In the genomic region with DNA sequence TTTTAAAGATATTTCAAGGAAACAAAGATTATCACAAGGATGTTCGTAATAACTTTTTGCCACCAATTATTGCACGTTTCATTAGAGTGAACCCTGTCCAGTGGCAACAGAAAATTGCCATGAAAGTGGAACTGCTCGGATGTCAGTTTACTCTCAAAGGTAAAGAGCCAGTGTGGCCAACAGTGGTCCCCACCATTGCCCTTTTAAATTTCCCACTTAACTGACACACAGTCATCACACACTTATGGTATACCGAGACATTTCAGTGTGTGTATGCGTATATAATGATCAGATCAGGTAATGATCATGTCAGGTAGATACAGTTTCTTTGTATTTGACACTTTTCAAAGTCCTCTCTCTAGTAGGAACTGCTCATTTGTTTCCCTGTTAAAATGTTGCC, we compare ENCODE assay signal across 17 mouse cellular contexts. TPM values are rescaled to one million over a fixed set of nuclear protein-coding genes. Genes with fewer than 3 reads are reported as not detected.
DNase-seq lines count a peak whose midpoint lies in the region; ATAC-seq lines count a peak whose summit lies in the region.
"Had no signal": no experiment of that assay in that cellular context is flagged by ENCODE, and none has a peak within 500 bp of the region (broad histone marks: within the 10 kb centered on the region; RNA-seq: fewer than 3 reads in every experiment).

No protein-coding gene starts in this region.

- H3K9ac ChIP-seq in heart, embryonic 11.5 days (ENCODE audit: low read depth, low read length) = no peak overlapping the region
- H3K9ac ChIP-seq in liver, embryonic 13.5 days = peak overlapping the region; percentile 61
- H3K9ac ChIP-seq: forebrain, postnatal 0 days; hindbrain, embryonic 13.5 days; limb, embryonic 12.5 days; midbrain, embryonic 12.5 days; neural tube, embryonic 12.5 days; stomach, embryonic 15.5 days had no signal

- 83% methylated on average over 5 of the region's 5 CpGs for WGBS in heart, embryonic 11.5 days (ENCODE audit: insufficient replicate concordance)
- 22% methylated on average over 5 of the region's 5 CpGs for WGBS in liver, embryonic 13.5 days (ENCODE audit: insufficient replicate concordance)

- H3K36me3 ChIP-seq in heart, embryonic 11.5 days (ENCODE audit: control insufficient read depth, insufficient read depth, low read length) = peaks cover 8% of the 10 kb centered on the region; the same call in 1 of the 2 replicates
- peaks cover 11% of the 10 kb centered on the region for H3K36me3 ChIP-seq in liver, embryonic 13.5 days

- peak overlapping the region; percentile 66 for H3K27ac ChIP-seq in heart, embryonic 11.5 days (ENCODE audit: low read depth, low read length)
- peak overlapping the region; percentile 95 for H3K27ac ChIP-seq in liver, embryonic 13.5 days
- H3K27ac ChIP-seq: hindbrain, embryonic 13.5 days; layer of hippocampus, adult 2 months; left cerebral cortex, adult 2 months; limb, embryonic 12.5 days; midbrain, embryonic 12.5 days; neural tube, embryonic 12.5 days; stomach, embryonic 15.5 days had no signal

- intact Hi-C loops in heart, postnatal 10 days (cut with DNase I) = no loop called here

- no peak overlapping the region for H3K4me2 ChIP-seq in heart, embryonic 11.5 days
- peak overlapping the region; percentile 43 for H3K4me2 ChIP-seq in liver, embryonic 13.5 days
- H3K4me2 ChIP-seq: hindbrain, embryonic 13.5 days; limb, embryonic 12.5 days; midbrain, embryonic 12.5 days; neural tube, embryonic 12.5 days; stomach, embryonic 15.5 days had no signal

- peaks cover 36% of the 10 kb centered on the region for H3K4me1 ChIP-seq in heart, embryonic 11.5 days (ENCODE audit: control insufficient read depth, insufficient read depth, low read length)
- peaks cover 83% of the 10 kb centered on the region for H3K4me1 ChIP-seq in liver, embryonic 13.5 days (replicated peaks)
- H3K4me1 ChIP-seq: hindbrain, embryonic 13.5 days; limb, embryonic 12.5 days; midbrain, embryonic 12.5 days; neural tube, embryonic 12.5 days; stomach, embryonic 15.5 days had no signal

- ATAC-seq in heart, embryonic 11.5 days (replicated peaks; ENCODE audit: insufficient number of reproducible peaks, low FRiP score, low TSS enrichment) = no peak
- peak; percentile 35 for ATAC-seq in liver, embryonic 13.5 days (ENCODE audit: low read depth)
- ATAC-seq in inflammation-experienced regulatory T-cells, adult 6 months = no peak

- no peak overlapping the region for H3K4me3 ChIP-seq in heart, embryonic 11.5 days (ENCODE audit: low read depth, low read length)
- 0 out of 2 replicates have a peak overlapping the region, but pooled peaks have one; percentile 5 for H3K4me3 ChIP-seq in liver, embryonic 13.5 days (replicated peaks)
- H3K4me3 ChIP-seq: hindbrain, embryonic 13.5 days; layer of hippocampus, adult 2 months; left cerebral cortex, adult 2 months; limb, embryonic 12.5 days; megakaryocyte, embryonic 14.5 days; midbrain, embryonic 12.5 days; myocyte; neural tube, embryonic 12.5 days; stomach, embryonic 15.5 days had no signal

- no peaks in the 10 kb centered on the region for H3K9me3 ChIP-seq in heart, embryonic 11.5 days (replicated peaks; ENCODE audit: control insufficient read depth, low read length)
- H3K9me3 ChIP-seq in liver, embryonic 13.5 days (replicated peaks) = no peaks in the 10 kb centered on the region
- H3K9me3 ChIP-seq: hindbrain, embryonic 13.5 days; limb, embryonic 12.5 days; megakaryocyte, embryonic 14.5 days; midbrain, embryonic 12.5 days; neural tube, embryonic 12.5 days; stomach, embryonic 15.5 days had no signal

- no peaks in the 10 kb centered on the region for H3K27me3 ChIP-seq in heart, embryonic 11.5 days (ENCODE audit: control insufficient read depth, insufficient read depth, low read length)
- no peaks in the 10 kb centered on the region for H3K27me3 ChIP-seq in liver, embryonic 13.5 days
- H3K27me3 ChIP-seq: hindbrain, embryonic 13.5 days; limb, embryonic 12.5 days; megakaryocyte, embryonic 14.5 days; midbrain, embryonic 12.5 days; neural tube, embryonic 12.5 days; stomach, embryonic 15.5 days had no signal

- no peak for DNase-seq in heart, postnatal 10 days
- peak; percentile 44 for DNase-seq in c-Kit-positive CD71-positive TER-119-negative erythroid progenitor cells, embryonic 14.5 days (ENCODE audit: low read depth)
- DNase-seq in liver, embryonic 13.5 days = peak; percentile 35
- no peak for DNase-seq in cerebellum, adult 9-10 months
- no peak for DNase-seq in spleen, postnatal 4 days (ENCODE audit: low spot score in 2 of 2)

RNA-seq across cellular contexts. Expression of gene Dcbld2, which starts 46.9 kb away (rescaled TPM):
- 19.0 and 19.6 TPM in 2 replicates for polyA plus RNA-seq in heart, embryonic 11.5 days (2014; fragmentation: Nextera tagmentation; extraction: Ambion mirVana)
- total RNA-seq in heart, postnatal 10 days (2021) = 10 to 100 TPM; 21.2 to 26.2 TPM
- 1.1 TPM in 2 replicates for polyA plus RNA-seq in liver, embryonic 13.5 days (2015; fragmentation: Nextera tagmentation; extraction: Ambion mirVana)
- 1 to 10 TPM in 1 of 3 experiments, under 1 TPM in 2; 0.54 to 2.1 (median 0.62) TPM for polyA plus RNA-seq in inflammation-experienced regulatory T-cells, adult 6 months (2017; shearing (Covaris generic))

Comparison
In these comparisons a context has a peak if more than half of its experiments do, and no peak if none do; other contexts are left out.
1. DNase-seq: peak in c-Kit-positive CD71-positive TER-119-negative erythroid progenitor cells, embryonic 14.5 days (single experiment) and liver, embryonic 13.5 days (single experiment); none in heart, postnatal 10 days (0 of 2), cerebellum, adult 9-10 months (single experiment) and spleen, postnatal 4 days (0 of 2).